Mouse (Mus musculus) limb, embryonic 11.5 days (tissue): ENCODE data around the gene Idh1. TPM values are rescaled to one million over a fixed set of nuclear protein-coding genes. Genes with fewer than 3 reads are reported as not detected.

Experiments used
- ATAC-seq: fragments of 200-750 bp; cut with Nextera tagmentation; 2 replicates; pipeline ENCODE4 v1.8.0; 2017; ENCODE audit warnings: low read depth; ENCODE audit not compliant: insufficient number of reproducible peaks, low FRiP score, low TSS enrichment
- DNase-seq: peaks from one replicate; pipeline ENCODE4 v3.0.0-alpha.2; 2015; ENCODE audit warnings: low spot score
- H3K27ac ChIP-seq: fragments of 300-500 bp; sonication (generic); replicated peaks from 2 replicates; pipeline ENCODE4 v1.5.1; 2014; ENCODE audit warnings: low read depth, mild to moderate bottlenecking, low read length
- H3K27me3 ChIP-seq: fragments of 300-500 bp; sonication (generic); 2 replicates; pipeline ENCODE4 v1.6.1; 2014; ENCODE audit warnings: mild to moderate bottlenecking, low read length, mixed read lengths; ENCODE audit not compliant: control insufficient read depth, insufficient read depth
- H3K36me3 ChIP-seq: fragments of 300-500 bp; sonication (generic); 2 replicates; pipeline ENCODE4 v1.6.1; 2014; ENCODE audit warnings: mild to moderate bottlenecking, low read length, moderate library complexity, mixed read lengths; ENCODE audit not compliant: control insufficient read depth, insufficient read depth
- H3K4me1 ChIP-seq: fragments of 300-500 bp; sonication (generic); 2 replicates; pipeline ENCODE4 v1.6.1; 2014; ENCODE audit warnings: low read length, mixed read lengths; ENCODE audit not compliant: control insufficient read depth, insufficient read depth
- H3K4me2 ChIP-seq: fragments of 300-500 bp; sonication (generic); 2 replicates; pipeline ENCODE4 v1.6.1; 2014; ENCODE audit warnings: low read depth, mild to moderate bottlenecking, moderate library complexity; ENCODE audit not compliant: severe bottlenecking
- H3K4me3 ChIP-seq: fragments of 300-500 bp; sonication (generic); 2 replicates; pipeline ENCODE4 v1.5.1; 2014; ENCODE audit warnings: low read depth, low read length
- H3K9ac ChIP-seq: fragments of 300-500 bp; sonication (generic); 2 replicates; pipeline ENCODE4 v1.6.1; 2014; ENCODE audit warnings: mild to moderate bottlenecking, low read length
- H3K9me3 ChIP-seq: fragments of 300-500 bp; sonication (generic); 2 replicates; pipeline ENCODE4 v1.6.1; 2016; ENCODE audit warnings: low read length; ENCODE audit not compliant: control insufficient read depth
- WGBS: fragments of 180-500 bp; shearing (Covaris S2); extraction: QIAGEN DNeasy Blood & Tissue Kit; methylation state at CpG from one replicate; pipeline ENCODE4 v1.1.7; 2014; 5-methylcytosine and 5-hydroxymethylcytosine counted together
- polyA plus RNA-seq: library from polyadenylated mRNA; unstranded; fragments of >200 nt; fragmentation: Nextera tagmentation; extraction: Ambion mirVana; gene quantifications from 2 replicates; pipeline ENCODE4 v1.2.1, GENCODE M21; 2014

The Idh1 gene
- polyA plus RNA-seq, 1 experiment from 2014 or later, result 176 TPM

DNA sequence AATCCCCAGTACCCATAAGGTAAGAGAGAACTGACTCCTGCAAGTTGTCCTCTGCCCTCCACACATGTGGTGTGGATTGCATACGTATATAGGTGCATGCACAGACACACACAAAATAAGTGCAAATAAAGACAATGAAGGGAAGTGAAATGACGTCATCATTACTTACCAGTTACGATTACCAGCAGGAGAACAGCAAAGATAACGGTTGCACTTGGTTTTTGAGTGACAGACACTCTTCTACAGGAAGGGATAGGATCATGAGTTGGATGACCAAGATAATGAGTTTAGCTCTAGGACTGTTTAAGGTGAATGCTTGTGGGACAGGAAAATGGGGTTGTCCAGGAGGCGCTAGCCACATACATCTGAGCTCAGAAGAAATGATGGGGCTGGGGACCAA, 4.8 kb downstream of the Idh1 start:
- Histone ChIP-seq H3K36me3 (no peaks in the 10 kb centered on the region), H3K4me3 (no peak overlapping the region), H3K9me3 (no peaks in the 10 kb centered on the region), H3K9ac (no peak overlapping the region), H3K27ac (no peak overlapping the region), H3K4me2 (no peak overlapping the region), H3K4me1 (0 out of 2 replicates have a peak, but pooled peaks cover 2% of the 10 kb centered on the region), H3K27me3 (no peaks in the 10 kb centered on the region)
- DNase-seq (no peak), ATAC-seq (no peak)
- WGBS, result 91% methylated on average over 5 of the region's 5 CpGs

DNA sequence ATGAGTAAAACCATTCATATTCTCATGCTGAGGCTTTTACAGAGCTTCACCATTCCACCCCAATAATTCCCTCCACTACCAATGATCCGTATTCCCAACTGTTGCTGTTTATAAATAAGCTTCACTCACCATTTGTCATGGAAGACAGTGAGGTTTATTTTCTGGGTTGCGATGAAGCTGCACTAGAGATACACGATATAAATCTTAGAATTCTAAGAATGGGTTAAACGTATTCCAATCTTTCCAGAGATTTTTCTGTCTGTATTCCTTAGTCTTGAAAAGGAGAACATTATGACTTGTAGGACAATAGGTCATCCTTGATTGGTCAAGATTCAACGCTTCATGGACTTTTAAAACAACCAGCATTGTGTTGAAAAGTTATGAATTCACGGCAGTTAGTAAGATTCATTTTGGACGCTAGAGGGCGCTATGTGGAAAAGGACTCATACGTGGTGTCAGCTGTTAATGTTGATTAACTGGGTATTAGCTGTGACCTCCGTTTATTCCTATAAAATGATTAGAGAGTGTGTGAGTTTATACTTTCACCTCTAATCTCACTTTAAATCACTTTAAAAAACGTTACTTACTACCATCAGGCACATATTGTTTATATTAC, 6.6 kb downstream of the Idh1 start:
- H3K27me3 ChIP-seq, result no peaks in the 10 kb centered on the region
- H3K4me1 ChIP-seq, result 0 out of 2 replicates have a peak, but pooled peaks cover 2% of the 10 kb centered on the region
- H3K9ac ChIP-seq, result no peak overlapping the region; the same call in 1 of the 2 replicates
- 6% methylated on average over 11 of the region's 11 CpGs for whole genome bisulfite sequencing
- no peaks in the 10 kb centered on the region for H3K9me3 ChIP-seq
- H3K4me3 ChIP-seq, result peak overlapping the region; percentile 72
- peak overlapping the region; percentile 90; the same call in 1 of the 2 replicates for H3K27ac ChIP-seq
- DNase-seq (peak; percentile 68), ATAC-seq (no peak)
- no peaks in the 10 kb centered on the region for H3K36me3 ChIP-seq
- H3K4me2 ChIP-seq, result peak overlapping the region; percentile 60

DNA sequence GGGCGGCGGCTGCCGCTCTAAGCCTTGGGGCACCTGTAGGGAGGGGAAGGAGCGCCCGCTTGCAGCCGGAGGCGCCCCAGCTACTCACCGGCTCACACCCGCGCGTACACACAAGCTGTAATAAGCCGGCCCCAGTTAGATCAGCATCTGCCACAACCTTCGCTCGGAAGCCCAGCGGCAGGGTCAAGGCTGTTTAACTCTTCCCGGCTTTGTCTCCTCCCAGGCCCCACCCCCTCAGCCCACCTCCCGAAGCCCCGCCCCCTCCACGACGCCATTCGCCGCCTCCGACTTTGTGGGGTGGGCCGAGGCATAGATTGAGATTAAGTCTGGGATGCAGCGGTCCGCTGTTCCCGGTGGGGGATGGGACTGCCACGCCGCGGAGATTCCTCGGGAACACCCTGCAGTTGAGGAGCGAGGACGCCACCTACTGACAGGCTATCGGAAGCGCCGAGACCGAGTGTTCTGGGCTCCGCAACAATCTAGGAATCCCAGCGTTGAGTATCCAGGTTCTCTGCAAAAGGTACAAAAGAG, 7.3 kb downstream of the Idh1 start:
- peak overlapping the region; percentile 90 for H3K27ac ChIP-seq
- peak overlapping the region; percentile 60 for H3K4me2 ChIP-seq
- WGBS, result under 1% methylated on average over 39 of the region's 39 CpGs
- H3K4me3 ChIP-seq, result peak overlapping the region; percentile 72
- no peaks in the 10 kb centered on the region for H3K27me3 ChIP-seq
- H3K9ac ChIP-seq, result peak overlapping the region; percentile 81
- H3K36me3 ChIP-seq, result peaks cover under 1% of the 10 kb centered on the region; the same call in 1 of the 2 replicates
- H3K4me1 ChIP-seq, result 0 out of 2 replicates have a peak, but pooled peaks cover 2% of the 10 kb centered on the region
- H3K9me3 ChIP-seq, result no peaks in the 10 kb centered on the region
- ATAC-seq (peak; percentile 93), DNase-seq (peak; percentile 99)

DNA sequence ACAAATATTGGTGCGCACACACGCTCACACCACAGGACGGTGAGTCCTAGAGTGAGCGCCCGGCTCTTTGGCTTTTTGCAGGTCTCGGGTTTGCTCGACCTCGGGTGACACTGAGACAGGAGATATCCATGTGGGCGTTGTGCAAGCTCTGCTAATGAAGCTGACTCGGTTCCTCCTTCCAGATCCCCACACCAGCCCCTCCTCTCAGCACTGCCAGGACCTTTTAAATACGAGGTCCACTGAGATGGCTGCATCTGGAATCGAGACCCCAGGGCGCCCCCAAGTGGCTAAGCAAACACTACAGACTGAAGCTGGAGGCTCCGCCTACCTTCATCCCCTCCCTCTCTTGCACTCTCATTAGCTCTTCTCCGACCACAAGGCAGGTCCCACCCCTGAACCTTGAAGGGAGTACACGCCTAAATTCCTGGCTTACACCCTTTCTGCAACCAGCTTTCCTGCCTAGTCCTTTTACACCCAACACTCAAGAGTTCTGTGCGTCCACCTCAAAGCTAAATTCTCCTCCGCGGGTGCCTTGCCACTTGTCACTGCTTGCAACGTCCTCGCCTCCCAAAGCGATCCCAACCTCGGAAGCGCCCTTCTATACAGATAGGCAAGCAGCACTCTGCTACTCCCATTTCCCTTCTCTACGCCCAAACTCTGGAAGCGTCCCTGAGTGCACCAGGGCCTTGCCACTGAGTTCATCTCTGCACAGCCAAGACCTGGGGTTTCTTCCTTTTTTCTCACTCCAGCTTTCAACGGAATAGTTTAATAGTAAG, 8.0 kb downstream of the Idh1 start:
- H3K27me3 ChIP-seq, result no peaks in the 10 kb centered on the region
- WGBS, result 9% methylated on average over 27 of the region's 27 CpGs
- H3K27ac ChIP-seq, result peak overlapping the region; percentile 90
- no peaks in the 10 kb centered on the region for H3K9me3 ChIP-seq
- peak overlapping the region; percentile 60 for H3K4me2 ChIP-seq
- H3K9ac ChIP-seq, result peak overlapping the region; percentile 81
- H3K4me1 ChIP-seq, result 0 out of 2 replicates have a peak, but pooled peaks cover 2% of the 10 kb centered on the region
- peaks cover 2% of the 10 kb centered on the region; the same call in 1 of the 2 replicates for H3K36me3 ChIP-seq
- H3K4me3 ChIP-seq, result peak overlapping the region; percentile 72
- peak; percentile 88 for ATAC-seq
- peak; percentile 97 for DNase-seq

DNA sequence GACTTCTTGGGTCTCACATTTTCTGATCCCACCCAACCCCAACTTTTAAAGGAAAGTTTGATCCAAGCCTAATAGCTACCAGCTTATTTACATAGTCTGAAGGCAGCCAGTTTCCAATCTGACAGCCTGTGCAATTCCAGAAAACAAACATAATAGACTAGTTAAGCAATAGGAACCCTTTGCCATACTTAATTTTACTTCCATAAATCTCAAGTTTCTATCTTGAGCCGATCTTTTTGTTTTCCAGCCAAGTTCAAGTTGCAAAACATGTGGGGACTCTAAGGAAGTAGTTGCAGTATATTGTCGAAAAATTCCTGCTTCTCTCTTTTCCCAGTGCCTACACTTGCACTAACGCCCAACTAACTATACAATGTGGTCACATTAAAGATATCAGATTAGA, 8.8 kb downstream of the Idh1 start:
- Histone ChIP-seq H3K4me1 (0 out of 2 replicates have a peak, but pooled peaks cover 2% of the 10 kb centered on the region), H3K27me3 (no peaks in the 10 kb centered on the region), H3K27ac (no peak overlapping the region), H3K36me3 (peaks cover 2% of the 10 kb centered on the region; the same call in 1 of the 2 replicates), H3K4me3 (peak overlapping the region; percentile 72; the same call in 1 of the 2 replicates), H3K9me3 (no peaks in the 10 kb centered on the region), H3K9ac (no peak overlapping the region), H3K4me2 (peak overlapping the region; percentile 60)
- 65% methylated on average over 3 of the region's 3 CpGs for WGBS
- ATAC-seq (no peak), DNase-seq (no peak)

DNA sequence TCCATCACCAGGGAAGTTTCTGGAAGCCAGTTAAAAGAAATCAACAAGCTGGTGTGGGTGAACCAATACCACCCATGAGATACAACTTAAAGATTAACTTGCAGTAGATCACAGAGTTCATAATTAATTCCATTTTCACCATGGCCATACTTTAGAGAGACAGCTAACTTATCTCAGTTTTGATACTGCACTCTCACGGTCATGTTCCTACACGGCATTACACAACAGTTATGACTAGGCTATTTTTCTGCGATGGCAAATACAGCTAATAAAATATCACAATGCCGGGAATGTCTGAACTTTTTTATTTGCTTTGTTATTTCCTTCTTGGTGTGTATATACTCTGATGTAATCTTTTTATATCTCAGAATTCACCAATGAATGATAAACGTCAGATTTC, 9.4 kb downstream of the Idh1 start:
- Histone ChIP-seq H3K4me1 (0 out of 2 replicates have a peak, but pooled peaks cover 2% of the 10 kb centered on the region), H3K4me3 (no peak overlapping the region), H3K9ac (no peak overlapping the region), H3K4me2 (no peak overlapping the region), H3K36me3 (peaks cover 2% of the 10 kb centered on the region; the same call in 1 of the 2 replicates), H3K9me3 (no peaks in the 10 kb centered on the region), H3K27me3 (no peaks in the 10 kb centered on the region), H3K27ac (no peak overlapping the region)
- DNase-seq (no peak), ATAC-seq (no peak)
- 89% methylated on average over 5 of the region's 5 CpGs for WGBS

DNA sequence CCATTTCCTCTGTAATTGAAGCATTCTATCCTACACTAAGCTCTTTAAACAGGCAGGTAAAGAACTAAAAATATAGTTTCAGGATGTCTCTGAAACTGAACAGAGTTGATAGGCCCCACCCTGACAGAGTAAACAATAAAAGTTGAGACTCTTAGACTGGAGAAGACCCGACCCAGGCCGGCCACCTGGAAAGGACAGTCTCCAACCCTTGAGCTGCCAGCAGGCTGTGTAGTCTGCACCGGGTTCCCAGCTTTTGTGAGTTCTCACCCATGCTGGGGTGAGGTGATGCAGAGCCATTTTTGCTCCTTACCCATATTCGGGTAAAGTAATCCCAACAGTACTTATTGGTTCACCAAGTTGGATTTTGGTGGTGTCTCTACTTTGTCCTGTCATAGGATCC, 10.1 kb downstream of the Idh1 start:
- H3K4me2 ChIP-seq, result no peak overlapping the region
- peaks cover 2% of the 10 kb centered on the region; the same call in 1 of the 2 replicates for H3K36me3 ChIP-seq
- no peak overlapping the region for H3K9ac ChIP-seq
- H3K4me1 ChIP-seq, result 0 out of 2 replicates have a peak, but pooled peaks cover 2% of the 10 kb centered on the region
- H3K4me3 ChIP-seq, result no peak overlapping the region
- H3K27ac ChIP-seq, result no peak overlapping the region
- ATAC-seq (no peak), DNase-seq (no peak)
- no peaks in the 10 kb centered on the region for H3K27me3 ChIP-seq
- 79% methylated on average over 4 of the region's 4 CpGs for WGBS
- no peaks in the 10 kb centered on the region for H3K9me3 ChIP-seq

DNA sequence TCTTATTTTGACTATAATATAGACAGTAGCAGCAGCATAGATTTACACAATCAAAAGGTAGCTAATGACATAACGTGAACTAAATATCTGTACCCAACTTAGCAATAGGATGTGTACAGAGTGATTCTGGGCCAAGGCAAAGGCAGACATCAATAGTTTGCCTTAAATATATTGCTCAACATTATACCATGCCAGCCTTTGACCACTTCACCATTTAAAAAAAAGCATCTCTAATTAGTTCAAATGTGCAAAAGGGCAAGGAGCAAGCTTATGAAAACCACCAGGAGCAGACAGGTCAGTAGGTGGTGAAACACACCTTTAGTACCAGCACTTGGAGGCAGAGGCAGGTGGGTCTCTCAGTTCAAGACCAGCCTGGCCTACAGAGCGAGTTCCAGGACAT, 12.6 kb downstream of the Idh1 start:
- Histone ChIP-seq H3K4me2 (no peak overlapping the region), H3K4me1 (0 out of 2 replicates have a peak, but pooled peaks cover 2% of the 10 kb centered on the region), H3K27me3 (no peaks in the 10 kb centered on the region), H3K9me3 (no peaks in the 10 kb centered on the region), H3K4me3 (no peak overlapping the region), H3K9ac (no peak overlapping the region), H3K27ac (no peak overlapping the region), H3K36me3 (peaks cover 5% of the 10 kb centered on the region)
- ATAC-seq (no peak), DNase-seq (no peak)
- 94% methylated on average over 2 of the region's 2 CpGs for WGBS
